Mouse (Mus musculus): ENCODE results near the gene Slc39a2. TPM values are rescaled to one million over a fixed set of nuclear protein-coding genes. Genes with fewer than 3 reads are reported as not detected.

Gene Slc39a2
- polyA plus RNA-seq, 1 experiment from 2014 or later: 0.48 TPM

DNA sequence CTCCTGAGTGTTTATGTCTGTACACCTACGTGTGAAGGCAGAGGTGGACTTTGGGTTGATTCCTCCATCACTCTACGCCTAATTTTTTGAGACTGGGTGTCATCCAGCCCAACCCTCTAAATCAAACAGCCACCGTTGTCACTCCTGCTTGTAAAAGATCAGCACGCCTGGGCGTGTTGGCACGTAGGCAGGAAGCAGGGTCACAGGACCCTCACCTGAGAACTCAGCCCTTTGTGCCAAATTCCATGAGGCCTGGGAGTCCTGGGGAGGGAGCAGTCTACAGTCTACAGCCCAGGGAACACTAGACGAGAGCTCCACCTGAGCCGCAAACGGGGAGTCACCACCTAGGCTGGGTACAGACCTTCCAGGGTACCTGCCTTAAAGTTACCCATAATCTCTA is 11.1 kb downstream of the Slc39a2 start:
- H3K36me3 ChIP-seq: peaks cover 40% of the 10 kb centered on the region
- H3K9me3 ChIP-seq: no peaks in the 10 kb centered on the region
- peaks cover 31% of the 10 kb centered on the region for H3K4me1 ChIP-seq
- WGBS: 77% methylated on average over 9 of the region's 9 CpGs
- H3K4me3 ChIP-seq: no peak overlapping the region
- 0 out of 2 replicates have a peak overlapping the region, but pooled peaks have one; percentile 15 for H3K27ac ChIP-seq (replicated peaks)
- H3K27me3 ChIP-seq (replicated peaks): no peaks in the 10 kb centered on the region
- no peak for ATAC-seq (ENCODE audit: extremely low read depth, insufficient number of reproducible peaks, low FRiP score, low TSS enrichment)
- 0 out of 2 replicates have a peak overlapping the region, but pooled peaks have one; percentile 24 for H3K9ac ChIP-seq
- no peak overlapping the region for H3K4me2 ChIP-seq

DNA sequence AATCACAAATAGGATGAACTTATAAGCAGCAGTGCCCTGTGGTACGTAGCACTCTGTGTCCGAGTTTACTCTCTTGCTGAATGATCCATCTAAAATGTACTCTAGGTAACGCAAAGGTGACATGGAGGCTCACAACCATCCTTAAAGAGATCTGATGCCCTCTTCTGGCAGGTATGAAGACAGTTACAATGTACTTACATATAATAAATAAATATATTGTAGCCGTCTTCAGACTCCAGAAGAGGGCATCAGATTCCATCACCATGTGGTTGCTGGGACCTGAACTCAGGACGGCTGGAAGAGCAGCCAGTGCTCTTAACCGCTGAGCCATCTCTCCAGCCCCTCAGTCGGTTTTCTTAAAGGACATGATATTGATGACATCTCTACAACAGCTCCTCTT is 12.0 kb downstream of the Slc39a2 start:
- Histone ChIP-seq H3K4me3 (no peak overlapping the region), H3K36me3 (peaks cover 49% of the 10 kb centered on the region), H3K9me3 (no peaks in the 10 kb centered on the region), H3K9ac (no peak overlapping the region), H3K4me1 (peaks cover 31% of the 10 kb centered on the region), H3K4me2 (no peak overlapping the region), H3K27me3 (replicated peaks) (no peaks in the 10 kb centered on the region), H3K27ac (replicated peaks) (no peak overlapping the region)
- ATAC-seq (ENCODE audit: extremely low read depth, insufficient number of reproducible peaks, low FRiP score, low TSS enrichment): no peak
- WGBS: 67% methylated on average over 7 of the region's 7 CpGs

DNA sequence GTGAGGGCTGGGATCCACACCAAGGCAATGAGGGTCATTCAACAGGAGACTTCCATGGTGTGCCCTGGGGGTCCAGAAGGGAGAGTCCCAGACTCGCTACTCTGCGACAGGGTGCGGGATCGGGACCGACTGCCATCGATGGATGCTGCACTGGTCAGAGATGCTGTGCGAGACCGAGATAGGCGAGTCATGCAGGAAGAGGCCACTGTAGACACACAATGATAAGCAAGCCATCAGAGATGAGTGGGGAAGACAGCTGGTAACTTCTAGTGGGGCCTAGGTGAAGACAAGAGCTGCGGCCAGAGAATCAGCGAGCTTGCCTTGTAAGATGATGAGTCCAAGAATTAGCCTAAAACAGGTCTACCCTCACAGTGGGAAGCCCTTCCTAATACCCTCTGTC is 13.4 kb downstream of the Slc39a2 start:
- Histone ChIP-seq H3K27ac (replicated peaks) (no peak overlapping the region), H3K4me1 (peaks cover 31% of the 10 kb centered on the region), H3K27me3 (replicated peaks) (no peaks in the 10 kb centered on the region), H3K4me3 (no peak overlapping the region), H3K9me3 (no peaks in the 10 kb centered on the region), H3K4me2 (no peak overlapping the region), H3K9ac (no peak overlapping the region), H3K36me3 (peaks cover 63% of the 10 kb centered on the region)
- 69% methylated on average over 11 of the region's 11 CpGs for WGBS
- ATAC-seq (ENCODE audit: extremely low read depth, insufficient number of reproducible peaks, low FRiP score, low TSS enrichment): no peak

DNA sequence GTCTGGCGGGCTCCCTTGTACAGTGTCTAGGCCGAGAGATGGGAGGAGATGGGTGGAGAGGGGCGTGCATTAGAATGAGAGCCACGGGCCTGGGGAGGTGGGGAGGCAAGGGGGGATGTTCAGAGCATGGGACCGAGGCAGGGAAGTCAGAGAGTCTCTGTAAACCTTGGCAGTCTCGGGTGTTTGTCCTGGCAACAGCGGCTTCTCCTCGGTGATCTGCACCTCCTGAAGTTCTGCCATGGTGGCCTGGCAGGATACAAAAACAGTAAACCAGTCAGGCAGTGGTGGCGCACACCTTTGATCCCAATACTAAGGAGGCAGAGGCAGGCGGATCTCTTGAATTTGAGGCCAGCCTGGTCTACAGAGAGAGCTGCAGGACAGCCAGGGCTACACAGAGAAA is 18.6 kb downstream of the Slc39a2 start:
- peaks cover 46% of the 10 kb centered on the region for H3K4me1 ChIP-seq
- peak overlapping the region; percentile 71; the same call in 1 of the 2 replicates for H3K4me3 ChIP-seq
- WGBS: 85% methylated on average over 10 of the region's 10 CpGs
- no peak for ATAC-seq (ENCODE audit: extremely low read depth, insufficient number of reproducible peaks, low FRiP score, low TSS enrichment)
- H3K27ac ChIP-seq (replicated peaks): no peak overlapping the region
- H3K9me3 ChIP-seq: no peaks in the 10 kb centered on the region
- no peaks in the 10 kb centered on the region for H3K27me3 ChIP-seq (replicated peaks)
- H3K9ac ChIP-seq: no peak overlapping the region; the same call in 1 of the 2 replicates
- peaks cover 53% of the 10 kb centered on the region for H3K36me3 ChIP-seq
- H3K4me2 ChIP-seq: peak overlapping the region; percentile 99

DNA sequence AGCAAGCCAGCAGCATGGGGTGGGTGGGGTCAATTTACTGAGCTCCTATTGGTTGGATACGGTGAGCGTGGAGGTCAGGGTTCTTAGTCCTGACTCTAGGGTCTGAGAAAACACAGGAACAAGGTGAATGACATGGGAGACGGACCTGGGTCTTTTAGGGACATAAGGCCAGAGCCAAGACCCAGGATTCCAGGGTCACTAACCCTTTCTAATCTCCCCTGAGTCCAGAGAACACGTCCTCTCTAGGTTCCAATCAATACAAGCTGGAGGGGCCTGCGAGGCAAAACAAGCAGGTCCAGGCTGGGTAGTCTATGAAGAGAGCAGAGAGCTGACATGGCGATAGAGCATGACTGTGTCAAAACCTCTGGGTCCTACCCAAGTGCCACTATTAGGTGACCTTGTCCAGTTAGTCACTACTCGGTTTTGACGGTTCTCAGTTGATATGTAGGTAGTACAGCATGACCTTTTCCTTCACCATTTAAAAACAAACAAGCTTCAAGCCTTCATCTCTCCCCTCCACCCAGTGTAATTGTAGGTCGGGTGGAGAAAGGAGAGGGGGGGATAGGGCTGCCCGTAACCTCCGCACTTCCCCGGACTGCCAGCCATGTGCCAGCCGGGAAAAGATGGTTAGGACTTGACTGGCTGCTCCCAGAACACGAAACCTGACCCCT is 19.8 kb downstream of the Slc39a2 start:
- H3K27ac ChIP-seq (replicated peaks): peak overlapping the region; percentile 95
- H3K9me3 ChIP-seq: no peaks in the 10 kb centered on the region
- 8% methylated on average over 14 of the region's 14 CpGs for WGBS
- H3K27me3 ChIP-seq (replicated peaks): no peaks in the 10 kb centered on the region
- peaks cover 41% of the 10 kb centered on the region for H3K36me3 ChIP-seq
- ATAC-seq (ENCODE audit: extremely low read depth, insufficient number of reproducible peaks, low FRiP score, low TSS enrichment): 0 out of 2 replicates have a peak, but pooled peaks have one; percentile 3
- peak overlapping the region; percentile 91 for H3K9ac ChIP-seq
- peak overlapping the region; percentile 71 for H3K4me3 ChIP-seq
- peak overlapping the region; percentile 99 for H3K4me2 ChIP-seq
- H3K4me1 ChIP-seq: peaks cover 34% of the 10 kb centered on the region

DNA sequence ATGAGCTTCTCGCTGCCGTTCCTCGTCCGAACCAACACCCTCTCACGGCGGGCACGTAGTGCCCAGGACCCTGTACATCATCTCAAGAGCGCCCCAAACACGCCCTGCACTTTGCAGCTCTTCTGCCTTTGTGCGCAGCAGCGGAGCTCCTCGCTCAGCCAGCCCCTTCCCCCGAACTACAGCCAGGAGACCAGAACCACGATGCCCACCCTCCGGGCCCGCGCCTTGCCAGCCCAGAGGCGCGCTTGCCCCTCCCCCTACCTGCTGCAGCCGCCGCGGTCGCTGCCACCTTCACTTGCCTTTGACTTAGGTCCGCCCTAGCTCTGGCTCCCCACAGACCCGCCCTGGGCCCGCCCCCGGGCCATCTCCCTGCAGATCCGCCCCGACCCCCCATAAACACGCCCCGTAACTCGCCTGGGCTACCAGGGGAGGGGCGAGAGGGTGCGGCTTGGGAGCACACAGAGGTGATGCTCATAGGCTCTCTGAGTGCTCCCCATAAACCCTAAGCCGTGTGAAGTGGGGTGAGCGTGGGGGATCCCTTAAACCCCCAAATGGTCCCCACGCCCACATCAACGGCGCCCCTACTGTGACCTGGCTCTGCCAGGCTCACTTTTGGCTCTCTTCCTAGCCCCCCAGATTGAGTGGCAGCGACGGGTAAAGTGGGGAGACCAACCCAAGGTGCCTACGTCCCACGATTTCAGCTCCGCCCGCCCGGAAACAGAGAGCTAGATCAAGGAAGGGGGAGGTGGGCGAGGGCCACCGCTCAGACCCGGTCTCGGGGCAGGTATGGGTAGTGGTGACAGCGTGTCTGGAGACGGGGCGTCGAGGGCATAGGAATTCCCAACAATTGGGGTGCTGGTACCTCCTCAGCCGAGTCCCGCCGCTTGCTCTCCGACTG is 20.6 kb downstream of the Slc39a2 start:
- WGBS: under 1% methylated on average over 54 of the region's 58 CpGs
- Histone ChIP-seq H3K9ac (peak overlapping the region; percentile 91), H3K36me3 (peaks cover 33% of the 10 kb centered on the region), H3K4me2 (peak overlapping the region; percentile 99), H3K4me1 (peaks cover 29% of the 10 kb centered on the region), H3K27ac (replicated peaks) (peak overlapping the region; percentile 95), H3K4me3 (peak overlapping the region; percentile 71), H3K27me3 (replicated peaks) (no peaks in the 10 kb centered on the region), H3K9me3 (no peaks in the 10 kb centered on the region)
- ATAC-seq (ENCODE audit: extremely low read depth, insufficient number of reproducible peaks, low FRiP score, low TSS enrichment): peak; percentile 82

DNA sequence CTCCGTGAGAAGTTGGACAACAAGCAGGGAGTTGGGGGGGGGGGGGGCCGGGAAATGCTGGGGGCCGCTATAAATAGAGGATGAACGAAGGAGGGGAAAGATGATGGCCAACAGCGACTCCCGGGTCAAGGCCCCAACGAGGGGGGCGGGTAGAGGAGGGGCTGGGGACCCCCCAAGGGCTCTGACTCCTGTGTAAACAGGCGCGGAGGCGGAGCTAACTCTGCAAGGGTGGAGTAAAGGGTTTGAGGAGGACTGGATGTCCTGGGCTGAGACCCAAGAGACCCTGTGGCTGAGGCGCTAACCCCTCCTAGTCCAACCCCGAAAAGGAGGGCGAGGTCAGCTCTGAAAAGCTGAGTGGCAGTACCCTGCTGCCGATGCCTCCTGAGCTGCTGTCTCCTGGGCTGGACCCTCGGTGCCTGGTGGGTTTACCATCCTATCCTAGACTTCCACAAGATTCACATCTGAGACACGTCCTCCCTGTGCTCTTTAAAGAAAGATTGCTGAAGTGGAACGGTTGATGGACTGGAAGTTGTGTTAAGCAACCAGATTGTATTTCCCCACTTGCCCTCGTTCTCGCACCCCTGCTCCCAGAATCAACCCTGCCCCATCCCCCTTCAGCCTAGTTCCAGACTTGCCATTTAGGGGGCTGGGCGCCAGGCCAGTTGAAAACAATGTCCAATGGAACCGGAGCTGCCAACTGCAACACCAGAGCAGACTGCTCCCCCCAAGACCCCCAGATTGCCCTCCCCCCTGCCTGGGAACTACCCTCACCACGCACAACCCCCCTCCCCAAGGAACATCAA is 21.5 kb downstream of the Slc39a2 start, which contains the start of gene Ndrg2:
TSS of gene Ndrg2 (minus strand) at position 199 of the 803 bp plus-strand sequence.
- Histone ChIP-seq H3K4me1 (peaks cover 29% of the 10 kb centered on the region), H3K27me3 (replicated peaks) (no peaks in the 10 kb centered on the region), H3K4me3 (peak within 1 kb of the TSS; percentile 71), H3K9me3 (no peaks in the 10 kb centered on the region), H3K4me2 (peak within 1 kb of the TSS; percentile 99), H3K9ac (peak within 1 kb of the TSS; percentile 91), H3K36me3 (peaks cover 25% of the 10 kb centered on the region), H3K27ac (replicated peaks) (peak within 1 kb of the TSS; percentile 95)
- ATAC-seq (ENCODE audit: extremely low read depth, insufficient number of reproducible peaks, low FRiP score, low TSS enrichment): peak; percentile 43; the same call in 1 of the 2 replicates
- WGBS: 4% methylated on average over 20 of the region's 23 CpGs

DNA sequence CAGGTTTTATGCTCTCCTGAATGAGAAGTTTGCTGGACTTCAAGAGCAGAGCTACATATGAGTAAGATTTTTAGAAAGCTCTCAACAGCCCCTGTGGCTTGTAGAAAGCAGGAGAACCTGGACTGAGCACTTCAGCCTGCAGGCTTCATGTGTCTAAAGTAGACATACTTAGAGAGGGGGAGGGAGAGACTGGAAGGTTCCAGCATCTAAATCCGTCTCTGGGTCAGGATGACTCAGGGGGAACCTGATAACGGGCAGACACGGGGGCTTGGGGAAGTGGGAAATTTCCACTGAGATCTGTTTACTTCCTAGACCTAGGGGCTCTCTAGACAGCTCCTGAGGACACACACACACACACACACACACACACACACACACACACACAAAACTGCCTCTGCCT is 22.3 kb downstream of the Slc39a2 start:
- H3K4me2 ChIP-seq: peak overlapping the region; percentile 99
- H3K36me3 ChIP-seq: peaks cover 16% of the 10 kb centered on the region
- no peak for ATAC-seq (ENCODE audit: extremely low read depth, insufficient number of reproducible peaks, low FRiP score, low TSS enrichment)
- H3K27ac ChIP-seq (replicated peaks): peak overlapping the region; percentile 95
- H3K27me3 ChIP-seq (replicated peaks): no peaks in the 10 kb centered on the region
- H3K9ac ChIP-seq: peak overlapping the region; percentile 8; the same call in 1 of the 2 replicates
- no peaks in the 10 kb centered on the region for H3K9me3 ChIP-seq
- H3K4me3 ChIP-seq: no peak overlapping the region
- H3K4me1 ChIP-seq: peaks cover 29% of the 10 kb centered on the region
- WGBS: 2% methylated on average over 3 of the region's 3 CpGs

DNA sequence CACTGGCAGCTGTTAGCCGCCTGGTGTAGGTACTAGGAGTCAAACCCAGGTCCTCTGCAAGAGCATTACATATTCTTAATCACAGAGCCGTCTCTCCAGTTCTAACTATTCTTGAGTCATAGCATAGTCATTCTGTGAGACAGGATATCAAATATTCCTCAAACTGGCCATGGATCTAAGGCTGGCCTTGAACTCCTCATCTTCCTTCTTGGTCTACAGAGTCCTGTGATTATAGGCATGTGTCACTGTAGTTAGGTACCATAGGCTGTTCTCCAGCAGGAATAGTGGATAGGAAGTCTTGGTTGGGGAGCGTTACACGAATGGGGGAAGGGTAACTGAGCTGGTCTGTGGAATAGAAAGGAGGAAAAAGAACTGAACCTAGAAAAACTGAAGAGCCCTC is 23.9 kb downstream of the Slc39a2 start:
- Histone ChIP-seq H3K27me3 (replicated peaks) (no peaks in the 10 kb centered on the region), H3K27ac (replicated peaks) (0 out of 2 replicates have a peak overlapping the region, but pooled peaks have one; percentile 95), H3K36me3 (peaks cover under 1% of the 10 kb centered on the region; the same call in 1 of the 2 replicates), H3K9me3 (no peaks in the 10 kb centered on the region), H3K4me3 (no peak overlapping the region), H3K9ac (no peak overlapping the region), H3K4me1 (peaks cover 28% of the 10 kb centered on the region), H3K4me2 (no peak overlapping the region)
- ATAC-seq (ENCODE audit: extremely low read depth, insufficient number of reproducible peaks, low FRiP score, low TSS enrichment): no peak
- WGBS: 83% methylated on average over 4 of the region's 4 CpGs

DNA sequence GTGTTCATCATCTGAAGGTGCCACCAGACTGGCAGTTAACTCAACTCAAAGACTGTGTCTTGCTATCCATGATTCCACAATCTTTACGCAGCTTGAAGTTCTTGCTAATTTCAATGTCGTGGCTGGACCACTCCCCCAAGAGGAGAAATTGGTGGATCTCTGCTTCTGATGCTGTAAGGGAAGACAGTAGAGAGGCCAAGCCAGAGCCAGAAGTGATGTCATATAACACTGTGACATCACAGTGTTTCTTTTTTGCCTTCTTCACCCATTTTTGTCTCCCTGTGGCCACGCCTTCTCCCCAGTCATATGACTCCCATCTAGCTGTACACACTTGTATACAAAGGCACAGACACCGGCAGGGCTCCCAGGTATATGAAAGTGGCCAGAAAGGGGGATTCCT is 25.4 kb downstream of the Slc39a2 start, which contains the start of gene Tppp2:
TSS of gene Tppp2 (plus strand) at position 301 of the 400 bp plus-strand sequence.
- H3K4me2 ChIP-seq: no peak within 1 kb of the TSS
- no peaks in the 10 kb centered on the region for H3K36me3 ChIP-seq
- peaks cover 37% of the 10 kb centered on the region for H3K4me1 ChIP-seq
- whole genome bisulfite sequencing: 86% methylated on average over 4 of the region's 4 CpGs
- no peak for ATAC-seq (ENCODE audit: extremely low read depth, insufficient number of reproducible peaks, low FRiP score, low TSS enrichment)
- H3K27me3 ChIP-seq (replicated peaks): no peaks in the 10 kb centered on the region
- H3K9me3 ChIP-seq: no peaks in the 10 kb centered on the region
- no peak within 1 kb of the TSS for H3K27ac ChIP-seq (replicated peaks)
- H3K9ac ChIP-seq: no peak within 1 kb of the TSS
- no peak within 1 kb of the TSS for H3K4me3 ChIP-seq
